Mouse (Mus musculus): ENCODE results near the gene Inpp4b. TPM values are rescaled to one million over a fixed set of nuclear protein-coding genes. Genes with fewer than 3 reads are reported as not detected.

The Inpp4b gene
- polyA plus RNA-seq, 1 experiment: 5.5 TPM

- Histone ChIP-seq H3K27ac (ENCODE audit: insufficient read depth, low read depth, low read length) (no peak overlapping the region), H3K4me3 (ENCODE audit: insufficient read depth, low read length) (no peak overlapping the region), H3K4me1 (ENCODE audit: control insufficient read depth, insufficient read depth, low read length) (peaks cover 22% of the 10 kb centered on the region)
- TF ChIP-seq CTCF (IDR thresholded peaks at IDR 0.05; ENCODE audit: low read depth, low read length) (no peak), POLR2A (IDR thresholded peaks at IDR 0.05; ENCODE audit: borderline replicate concordance, low read depth, low read length) (no peak)
Observed at GRCm38 (mm10) chr8:81777704-81778103, 435.3 kb downstream of the Inpp4b start.

GRCm38 (mm10) chr8:81779440-81779839, 437.1 kb downstream of the Inpp4b start:
- H3K4me1 ChIP-seq (ENCODE audit: control insufficient read depth, insufficient read depth, low read length): peaks cover 8% of the 10 kb centered on the region
- no peak overlapping the region for H3K27ac ChIP-seq (ENCODE audit: insufficient read depth, low read depth, low read length)
- H3K4me3 ChIP-seq (ENCODE audit: insufficient read depth, low read length): no peak overlapping the region
- no peak for TF ChIP-seq CTCF (IDR thresholded peaks at IDR 0.05; ENCODE audit: low read depth, low read length)
- no peak for TF ChIP-seq POLR2A (IDR thresholded peaks at IDR 0.05; ENCODE audit: borderline replicate concordance, low read depth, low read length)

- Histone ChIP-seq H3K4me1 (ENCODE audit: control insufficient read depth, insufficient read depth, low read length) (0 out of 2 replicates have a peak, but pooled peaks cover 3% of the 10 kb centered on the region), H3K27ac (ENCODE audit: insufficient read depth, low read depth, low read length) (no peak overlapping the region), H3K4me3 (ENCODE audit: insufficient read depth, low read length) (no peak overlapping the region)
- TF ChIP-seq CTCF (IDR thresholded peaks at IDR 0.05; ENCODE audit: low read depth, low read length) (no peak), POLR2A (IDR thresholded peaks at IDR 0.05; ENCODE audit: borderline replicate concordance, low read depth, low read length) (no peak)
Observed at GRCm38 (mm10) chr8:81780166-81780565, 437.8 kb downstream of the Inpp4b start.

- no peak for TF ChIP-seq POLR2A (IDR thresholded peaks at IDR 0.05; ENCODE audit: borderline replicate concordance, low read depth, low read length)
- no peak for TF ChIP-seq CTCF (IDR thresholded peaks at IDR 0.05; ENCODE audit: low read depth, low read length)
Observed at GRCm38 (mm10) chr8:81780921-81781675, 438.7 kb downstream of the Inpp4b start.

GRCm38 (mm10) chr8:81782781-81783180, 440.4 kb downstream of the Inpp4b start:
- Histone ChIP-seq H3K27ac (ENCODE audit: insufficient read depth, low read depth, low read length) (no peak overlapping the region), H3K4me1 (ENCODE audit: control insufficient read depth, insufficient read depth, low read length) (0 out of 2 replicates have a peak, but pooled peaks cover 3% of the 10 kb centered on the region), H3K4me3 (ENCODE audit: insufficient read depth, low read length) (no peak overlapping the region)
- TF ChIP-seq POLR2A (IDR thresholded peaks at IDR 0.05; ENCODE audit: borderline replicate concordance, low read depth, low read length): no peak
- no peak for TF ChIP-seq CTCF (IDR thresholded peaks at IDR 0.05; ENCODE audit: low read depth, low read length)

More at GRCm38 (mm10) chr8:81780921-81781675, 438.7 kb downstream of the Inpp4b start:
- Histone ChIP-seq H3K4me3 (ENCODE audit: insufficient read depth, low read length) (no peak overlapping the region), H3K27ac (ENCODE audit: insufficient read depth, low read depth, low read length) (no peak overlapping the region), H3K4me1 (ENCODE audit: control insufficient read depth, insufficient read depth, low read length) (0 out of 2 replicates have a peak, but pooled peaks cover 3% of the 10 kb centered on the region)

- H3K4me1 ChIP-seq (ENCODE audit: control insufficient read depth, insufficient read depth, low read length): 0 out of 2 replicates have a peak, but pooled peaks cover 3% of the 10 kb centered on the region
- H3K4me3 ChIP-seq (ENCODE audit: insufficient read depth, low read length): no peak overlapping the region
- TF ChIP-seq CTCF (IDR thresholded peaks at IDR 0.05; ENCODE audit: low read depth, low read length) (no peak), POLR2A (IDR thresholded peaks at IDR 0.05; ENCODE audit: borderline replicate concordance, low read depth, low read length) (no peak)
- H3K27ac ChIP-seq (ENCODE audit: insufficient read depth, low read depth, low read length): no peak overlapping the region
Observed at GRCm38 (mm10) chr8:81784775-81785174, 442.4 kb downstream of the Inpp4b start.

GRCm38 (mm10) chr8:81788498-81788897, 446.1 kb downstream of the Inpp4b start:
- no peaks in the 10 kb centered on the region for H3K4me1 ChIP-seq (ENCODE audit: control insufficient read depth, insufficient read depth, low read length)

GRCm38 (mm10) chr8:81792649-81793048, 450.3 kb downstream of the Inpp4b start:
- Histone ChIP-seq H3K27ac (ENCODE audit: insufficient read depth, low read depth, low read length) (no peak overlapping the region), H3K4me1 (ENCODE audit: control insufficient read depth, insufficient read depth, low read length) (no peaks in the 10 kb centered on the region), H3K4me3 (ENCODE audit: insufficient read depth, low read length) (no peak overlapping the region)
- TF ChIP-seq POLR2A (IDR thresholded peaks at IDR 0.05; ENCODE audit: borderline replicate concordance, low read depth, low read length) (no peak), CTCF (IDR thresholded peaks at IDR 0.05; ENCODE audit: low read depth, low read length) (no peak)

More at GRCm38 (mm10) chr8:81788498-81788897, 446.1 kb downstream of the Inpp4b start:
- H3K4me3 ChIP-seq (ENCODE audit: insufficient read depth, low read length): no peak overlapping the region
- H3K27ac ChIP-seq (ENCODE audit: insufficient read depth, low read depth, low read length): no peak overlapping the region
- TF ChIP-seq CTCF (IDR thresholded peaks at IDR 0.05; ENCODE audit: low read depth, low read length): no peak
- no peak for TF ChIP-seq POLR2A (IDR thresholded peaks at IDR 0.05; ENCODE audit: borderline replicate concordance, low read depth, low read length)

GRCm38 (mm10) chr8:81798501-81798900, 456.1 kb downstream of the Inpp4b start:
- 0 out of 2 replicates have a peak, but pooled peaks cover 2% of the 10 kb centered on the region for H3K4me1 ChIP-seq (ENCODE audit: control insufficient read depth, insufficient read depth, low read length)
- no peak overlapping the region for H3K4me3 ChIP-seq (ENCODE audit: insufficient read depth, low read length)
- TF ChIP-seq CTCF (IDR thresholded peaks at IDR 0.05; ENCODE audit: low read depth, low read length) (no peak), POLR2A (IDR thresholded peaks at IDR 0.05; ENCODE audit: borderline replicate concordance, low read depth, low read length) (no peak)
- H3K27ac ChIP-seq (ENCODE audit: insufficient read depth, low read depth, low read length): no peak overlapping the region

- Histone ChIP-seq H3K4me1 (ENCODE audit: control insufficient read depth, insufficient read depth, low read length) (0 out of 2 replicates have a peak, but pooled peaks cover 2% of the 10 kb centered on the region), H3K27ac (ENCODE audit: insufficient read depth, low read depth, low read length) (no peak overlapping the region), H3K4me3 (ENCODE audit: insufficient read depth, low read length) (no peak overlapping the region)
- TF ChIP-seq CTCF (IDR thresholded peaks at IDR 0.05; ENCODE audit: low read depth, low read length): no peak
- TF ChIP-seq POLR2A (IDR thresholded peaks at IDR 0.05; ENCODE audit: borderline replicate concordance, low read depth, low read length): no peak
Observed at GRCm38 (mm10) chr8:81800792-81801191, 458.4 kb downstream of the Inpp4b start.

Measured in bone marrow macrophage, adult 2 months (primary cell).